Mouse (Mus musculus) limb, embryonic 11.5 days (tissue): Measurements from ENCODE around the gene Ccdc60. TPM values are rescaled to one million over a fixed set of nuclear protein-coding genes. Genes with fewer than 3 reads are reported as not detected.

Experiments used
- ATAC-seq: fragments of 200-750 bp; cut with Nextera tagmentation; 2 replicates; pipeline ENCODE4 v1.8.0; 2017; ENCODE audit warnings: low read depth; ENCODE audit not compliant: insufficient number of reproducible peaks, low FRiP score, low TSS enrichment
- DNase-seq: peaks from one replicate; pipeline ENCODE4 v3.0.0-alpha.2; 2015; ENCODE audit warnings: low spot score
- H3K27ac ChIP-seq: fragments of 300-500 bp; sonication (generic); replicated peaks from 2 replicates; pipeline ENCODE4 v1.5.1; 2014; ENCODE audit warnings: low read depth, mild to moderate bottlenecking, low read length
- H3K27me3 ChIP-seq: fragments of 300-500 bp; sonication (generic); 2 replicates; pipeline ENCODE4 v1.6.1; 2014; ENCODE audit warnings: mild to moderate bottlenecking, low read length, mixed read lengths; ENCODE audit not compliant: control insufficient read depth, insufficient read depth
- H3K36me3 ChIP-seq: fragments of 300-500 bp; sonication (generic); 2 replicates; pipeline ENCODE4 v1.6.1; 2014; ENCODE audit warnings: mild to moderate bottlenecking, low read length, moderate library complexity, mixed read lengths; ENCODE audit not compliant: control insufficient read depth, insufficient read depth
- H3K4me1 ChIP-seq: fragments of 300-500 bp; sonication (generic); 2 replicates; pipeline ENCODE4 v1.6.1; 2014; ENCODE audit warnings: low read length, mixed read lengths; ENCODE audit not compliant: control insufficient read depth, insufficient read depth
- H3K4me2 ChIP-seq: fragments of 300-500 bp; sonication (generic); 2 replicates; pipeline ENCODE4 v1.6.1; 2014; ENCODE audit warnings: low read depth, mild to moderate bottlenecking, moderate library complexity; ENCODE audit not compliant: severe bottlenecking
- H3K4me3 ChIP-seq: fragments of 300-500 bp; sonication (generic); 2 replicates; pipeline ENCODE4 v1.5.1; 2014; ENCODE audit warnings: low read depth, low read length
- H3K9ac ChIP-seq: fragments of 300-500 bp; sonication (generic); 2 replicates; pipeline ENCODE4 v1.6.1; 2014; ENCODE audit warnings: mild to moderate bottlenecking, low read length
- H3K9me3 ChIP-seq: fragments of 300-500 bp; sonication (generic); 2 replicates; pipeline ENCODE4 v1.6.1; 2016; ENCODE audit warnings: low read length; ENCODE audit not compliant: control insufficient read depth
- WGBS: fragments of 180-500 bp; shearing (Covaris S2); extraction: QIAGEN DNeasy Blood & Tissue Kit; methylation state at CpG from one replicate; pipeline ENCODE4 v1.1.7; 2014; 5-methylcytosine and 5-hydroxymethylcytosine counted together
- polyA plus RNA-seq: library from polyadenylated mRNA; unstranded; fragments of >200 nt; fragmentation: Nextera tagmentation; extraction: Ambion mirVana; gene quantifications from 2 replicates; pipeline ENCODE4 v1.2.1, GENCODE M21; 2014

The Ccdc60 gene
- 1.3 and 1.5 TPM in 2 replicates for polyA plus RNA-seq

- peak; percentile 78; the same call in 1 of the 2 replicates for ATAC-seq
- DNase-seq = peak; percentile 86
- H3K9ac ChIP-seq = no peak within 1 kb of the TSS
- no peaks in the 10 kb centered on the region for H3K27me3 ChIP-seq
- no peaks in the 10 kb centered on the region for H3K36me3 ChIP-seq
- peak within 1 kb of the TSS; percentile 12; the same call in 1 of the 2 replicates for H3K4me3 ChIP-seq
- H3K27ac ChIP-seq = no peak within 1 kb of the TSS
- peaks cover 10% of the 10 kb centered on the region for H3K4me1 ChIP-seq
- 7% methylated on average over 28 of the region's 28 CpGs for WGBS
- peak within 1 kb of the TSS; percentile 34 for H3K4me2 ChIP-seq
- no peaks in the 10 kb centered on the region for H3K9me3 ChIP-seq
These were observed at the start of gene Ccdc60 for GRCm38 (mm10) chr5:116288849-116289570. Gene Ccdc60 (minus strand): TSS chr5:116288985.

- no peaks in the 10 kb centered on the region for H3K36me3 ChIP-seq
- ATAC-seq = no peak
- H3K27ac ChIP-seq = no peak overlapping the region
- no peaks in the 10 kb centered on the region for H3K9me3 ChIP-seq
- DNase-seq = no peak
- no peak overlapping the region for H3K9ac ChIP-seq
- H3K4me1 ChIP-seq = no peaks in the 10 kb centered on the region
- no peak overlapping the region for H3K4me3 ChIP-seq
- no peaks in the 10 kb centered on the region for H3K27me3 ChIP-seq
- no peak overlapping the region for H3K4me2 ChIP-seq
These were observed 47.4 kb upstream of the Ccdc60 start for GRCm38 (mm10) chr5:116336191-116336590.

- Histone ChIP-seq H3K27me3 (no peaks in the 10 kb centered on the region), H3K27ac (no peak overlapping the region), H3K4me1 (peaks cover 4% of the 10 kb centered on the region), H3K4me2 (no peak overlapping the region), H3K9ac (no peak overlapping the region), H3K4me3 (no peak overlapping the region), H3K36me3 (no peaks in the 10 kb centered on the region), H3K9me3 (no peaks in the 10 kb centered on the region)
- ATAC-seq (no peak), DNase-seq (no peak)
- WGBS = 84% methylated on average over 4 of the region's 4 CpGs
These were observed 40.1 kb upstream of the Ccdc60 start for GRCm38 (mm10) chr5:116328911-116329310.

- Histone ChIP-seq H3K27me3 (no peaks in the 10 kb centered on the region), H3K4me1 (peaks cover 13% of the 10 kb centered on the region), H3K9ac (no peak overlapping the region), H3K27ac (no peak overlapping the region), H3K9me3 (no peaks in the 10 kb centered on the region), H3K4me2 (no peak overlapping the region), H3K4me3 (no peak overlapping the region), H3K36me3 (no peaks in the 10 kb centered on the region)
- WGBS = 60% methylated on average over 5 of the region's 5 CpGs
- DNase-seq (no peak), ATAC-seq (no peak)
These were observed 34.6 kb upstream of the Ccdc60 start for GRCm38 (mm10) chr5:116323401-116323800.

- H3K27me3 ChIP-seq = no peaks in the 10 kb centered on the region
- peaks cover 13% of the 10 kb centered on the region for H3K4me1 ChIP-seq
- DNase-seq = peak; percentile 57
- 0 out of 2 replicates have a peak overlapping the region, but pooled peaks have one; percentile 26 for H3K4me2 ChIP-seq
- ATAC-seq = peak; percentile 44; the same call in 1 of the 2 replicates
- H3K9me3 ChIP-seq = no peaks in the 10 kb centered on the region
- H3K36me3 ChIP-seq = no peaks in the 10 kb centered on the region
- no peak overlapping the region for H3K27ac ChIP-seq
- no peak overlapping the region for H3K4me3 ChIP-seq
- 27% methylated on average over 15 of the region's 15 CpGs for WGBS
- no peak overlapping the region for H3K9ac ChIP-seq
These were observed 33.7 kb upstream of the Ccdc60 start for GRCm38 (mm10) chr5:116322365-116323027.

GRCm38 (mm10) chr5:116313711-116314110 is 24.9 kb upstream of the Ccdc60 start:
- ATAC-seq = no peak
- Histone ChIP-seq H3K9me3 (no peaks in the 10 kb centered on the region), H3K27me3 (no peaks in the 10 kb centered on the region), H3K36me3 (no peaks in the 10 kb centered on the region), H3K4me3 (no peak overlapping the region), H3K4me2 (no peak overlapping the region), H3K9ac (no peak overlapping the region), H3K27ac (no peak overlapping the region), H3K4me1 (peaks cover 5% of the 10 kb centered on the region; the same call in 1 of the 2 replicates)
- WGBS = 89% methylated on average over 8 of the region's 8 CpGs
- DNase-seq = no peak

GRCm38 (mm10) chr5:116312111-116312737 is 23.4 kb upstream of the Ccdc60 start:
- H3K9ac ChIP-seq = peak overlapping the region; percentile 14
- no peaks in the 10 kb centered on the region for H3K36me3 ChIP-seq
- ATAC-seq (no peak), DNase-seq (peak; percentile 60)
- WGBS = 19% methylated on average over 15 of the region's 15 CpGs
- peaks cover 5% of the 10 kb centered on the region; the same call in 1 of the 2 replicates for H3K4me1 ChIP-seq
- H3K27me3 ChIP-seq = no peaks in the 10 kb centered on the region
- no peaks in the 10 kb centered on the region for H3K9me3 ChIP-seq
- H3K27ac ChIP-seq = peak overlapping the region; percentile 33; the same call in 1 of the 2 replicates
- no peak overlapping the region for H3K4me3 ChIP-seq
- peak overlapping the region; percentile 13; the same call in 1 of the 2 replicates for H3K4me2 ChIP-seq

- no peaks in the 10 kb centered on the region for H3K27me3 ChIP-seq
- no peak overlapping the region; the same call in 1 of the 2 replicates for H3K4me2 ChIP-seq
- DNase-seq (no peak), ATAC-seq (no peak)
- H3K36me3 ChIP-seq = no peaks in the 10 kb centered on the region
- peak overlapping the region; percentile 33; the same call in 1 of the 2 replicates for H3K27ac ChIP-seq
- no peak overlapping the region; the same call in 1 of the 2 replicates for H3K9ac ChIP-seq
- H3K9me3 ChIP-seq = peaks cover 2% of the 10 kb centered on the region; the same call in 1 of the 2 replicates
- WGBS = 91% methylated on average over 6 of the region's 6 CpGs
- no peak overlapping the region for H3K4me3 ChIP-seq
- H3K4me1 ChIP-seq = peaks cover 5% of the 10 kb centered on the region; the same call in 1 of the 2 replicates
These were observed 22.9 kb upstream of the Ccdc60 start for GRCm38 (mm10) chr5:116311636-116312035.
